Mouse (Mus musculus): ENCODE results near the gene H2-T22.

DNA sequence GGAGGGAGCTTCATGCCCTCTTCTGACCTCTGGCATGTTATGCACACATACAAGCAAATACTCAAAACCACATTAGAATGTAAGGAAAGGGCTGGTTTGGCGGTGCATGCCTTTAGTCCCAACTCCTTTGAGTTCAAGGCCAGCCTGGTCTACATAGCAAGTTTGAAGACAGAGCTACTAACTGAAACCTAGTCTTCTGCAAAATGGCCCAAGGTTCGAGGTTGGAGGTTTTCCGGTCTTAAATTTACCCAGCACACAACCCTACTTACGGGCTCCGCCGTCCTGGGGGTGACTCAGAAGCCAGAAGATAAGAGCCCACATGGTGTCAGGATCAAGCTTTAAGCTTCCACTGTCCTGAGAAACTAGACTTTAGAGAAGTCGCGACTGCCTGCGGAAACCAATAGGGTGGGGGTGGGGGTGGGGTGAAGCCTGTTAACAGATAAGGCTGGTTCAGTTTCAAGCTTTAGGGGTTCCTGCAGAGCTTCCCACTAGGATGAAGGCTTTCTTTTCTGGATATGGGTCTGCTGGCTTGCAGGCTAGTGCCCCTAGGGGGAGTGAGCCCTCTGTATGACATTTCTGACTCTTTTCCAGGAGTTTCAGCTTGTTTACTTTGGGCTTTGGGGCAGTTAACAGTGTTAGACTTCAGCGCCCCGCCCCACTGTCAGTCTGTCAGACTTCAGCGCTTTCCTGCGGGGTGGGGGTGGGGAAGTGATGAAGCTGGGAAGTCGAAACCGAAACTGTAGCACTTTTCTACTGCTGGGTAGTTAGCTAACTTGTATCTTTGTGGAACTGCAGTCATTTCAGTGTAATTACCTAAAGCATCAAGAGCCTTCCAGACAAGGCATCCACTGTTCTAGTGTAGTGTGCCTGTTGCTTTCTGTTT is 22.1 kb downstream of the H2-T22 start, which contains the start of gene H2-T24:
- TF ChIP-seq POLR2A (IDR thresholded peaks at IDR 0.05; ENCODE audit: borderline replicate concordance, extremely low read depth, insufficient read depth, insufficient read length, poor library complexity, severe bottlenecking) (no peak), CTCF (IDR thresholded peaks at IDR 0.05; ENCODE audit: borderline replicate concordance, extremely low read depth, insufficient read depth, insufficient read length) (peak; percentile 12; the same call in 1 of the 2 replicates)
